In genomic region chr15:102747286-102747640, GRCm38 (mm10) we compare ENCODE assay signal across 8 mouse cellular contexts. TPM values are rescaled to one million over a fixed set of nuclear protein-coding genes. Genes with fewer than 3 reads are reported as not detected.
DNase-seq lines count a peak whose midpoint lies in the region; ATAC-seq lines count a peak whose summit lies in the region.

No protein-coding gene starts in this region.

- ATAC-seq in kidney, embryonic 14.5 days (ENCODE audit: low FRiP score, low TSS enrichment): no peak
- no peak for ATAC-seq in heart, embryonic 16.5 days (replicated peaks; ENCODE audit: extremely low read depth, insufficient read depth, low FRiP score)
- peak; percentile 4; the same call in 1 of the 2 replicates for ATAC-seq in midbrain, embryonic 11.5 days (ENCODE audit: low FRiP score)

- H3K4me3 ChIP-seq in kidney, embryonic 14.5 days (ENCODE audit: low read length): peak overlapping the region; percentile 45
- H3K4me3 ChIP-seq in heart, embryonic 16.5 days (ENCODE audit: low read length): peak overlapping the region; percentile 64
- peak overlapping the region; percentile 35 for H3K4me3 ChIP-seq in midbrain, embryonic 11.5 days (ENCODE audit: low read depth, low read length)

- no peaks in the 10 kb centered on the region for H3K9me3 ChIP-seq in kidney, embryonic 14.5 days (ENCODE audit: control insufficient read depth, low read length)
- no peaks in the 10 kb centered on the region for H3K9me3 ChIP-seq in heart, embryonic 16.5 days (replicated peaks; ENCODE audit: control insufficient read depth, low read length)
- no peaks in the 10 kb centered on the region for H3K9me3 ChIP-seq in midbrain, embryonic 11.5 days (ENCODE audit: control insufficient read depth, low read length)

- peaks cover 16% of the 10 kb centered on the region for H3K4me1 ChIP-seq in kidney, embryonic 14.5 days (ENCODE audit: control insufficient read depth, insufficient read depth, low read length)
- H3K4me1 ChIP-seq in heart, embryonic 16.5 days (ENCODE audit: control insufficient read depth, insufficient read depth, low read length): peaks cover 11% of the 10 kb centered on the region; the same call in 1 of the 2 replicates
- H3K4me1 ChIP-seq in midbrain, embryonic 11.5 days (ENCODE audit: control insufficient read depth, insufficient read depth, low read length): peaks cover 24% of the 10 kb centered on the region

- WGBS in kidney, embryonic 14.5 days: under 1% methylated on average over 20 of the region's 20 CpGs
- 5% methylated on average over 20 of the region's 20 CpGs for WGBS in heart, embryonic 16.5 days
- under 1% methylated on average over 20 of the region's 20 CpGs for WGBS in midbrain, embryonic 11.5 days

- H3K4me2 ChIP-seq in kidney, embryonic 14.5 days (replicated peaks; ENCODE audit: low read depth, low read length): peak overlapping the region; percentile 92
- H3K4me2 ChIP-seq in heart, embryonic 16.5 days (ENCODE audit: low read depth, low read length): peak overlapping the region; percentile 100
- peak overlapping the region; percentile 71 for H3K4me2 ChIP-seq in midbrain, embryonic 11.5 days

- peak overlapping the region; percentile 61 for H3K9ac ChIP-seq in kidney, embryonic 14.5 days (ENCODE audit: low read depth, low read length)
- H3K9ac ChIP-seq in heart, embryonic 16.5 days (ENCODE audit: low read length): peak overlapping the region; percentile 79
- H3K9ac ChIP-seq in midbrain, embryonic 11.5 days (ENCODE audit: low read length): peak overlapping the region; percentile 63

- H3K27ac ChIP-seq in kidney, embryonic 14.5 days (ENCODE audit: low read depth, low read length): 0 out of 2 replicates have a peak overlapping the region, but pooled peaks have one; percentile 3
- H3K27ac ChIP-seq in heart, embryonic 16.5 days (ENCODE audit: low read length): no peak overlapping the region
- peak overlapping the region; percentile 1 for H3K27ac ChIP-seq in midbrain, embryonic 11.5 days (ENCODE audit: low read depth, low read length)

- no peaks in the 10 kb centered on the region for H3K36me3 ChIP-seq in kidney, embryonic 14.5 days (ENCODE audit: control insufficient read depth, insufficient read depth, low read length)
- no peaks in the 10 kb centered on the region for H3K36me3 ChIP-seq in heart, embryonic 16.5 days (ENCODE audit: control insufficient read depth, insufficient read depth)
- no peaks in the 10 kb centered on the region for H3K36me3 ChIP-seq in midbrain, embryonic 11.5 days (ENCODE audit: control insufficient read depth, insufficient read depth, low read length)

- no peak for DNase-seq in kidney, postnatal 14 days
- DNase-seq in cerebellum, adult 11 months: peak; percentile 57
- DNase-seq in midbrain, embryonic 11.5 days (ENCODE audit: low spot score, missing footprints): peak; percentile 96
- no peak for DNase-seq in thymus, adult 18-20 months
- no peak for DNase-seq in frontal cortex, postnatal 10 days (ENCODE audit: low spot score in 2 of 2)
- no peak for DNase-seq in right cerebral cortex, postnatal 14 days

- peaks cover 54% of the 10 kb centered on the region for H3K27me3 ChIP-seq in kidney, embryonic 14.5 days (ENCODE audit: control insufficient read depth, insufficient read depth, low read length)
- H3K27me3 ChIP-seq in heart, embryonic 16.5 days (ENCODE audit: control insufficient read depth, insufficient read depth, low read length): peaks cover 69% of the 10 kb centered on the region
- peaks cover 61% of the 10 kb centered on the region for H3K27me3 ChIP-seq in midbrain, embryonic 11.5 days (ENCODE audit: control insufficient read depth, insufficient read depth, low read length)

RNA-seq across cellular contexts. Expression of gene Calcoco1, which starts 25.3 kb away (rescaled TPM):
- polyA plus RNA-seq in kidney, embryonic 14.5 days (2014; fragmentation: Nextera tagmentation; extraction: Ambion mirVana): 26.1 and 41.3 TPM in 2 replicates
- 84.4 and 85.7 TPM in 2 replicates for polyA plus RNA-seq in heart, embryonic 16.5 days (2015; fragmentation: Nextera tagmentation; extraction: Ambion mirVana)
- polyA plus RNA-seq in midbrain, embryonic 11.5 days (2014; fragmentation: Nextera tagmentation; extraction: Ambion mirVana): 27.5 and 28.3 TPM in 2 replicates

Comparison
In these comparisons a context has a peak if more than half of its experiments do, and no peak if none do; other contexts are left out.
1. DNase-seq: peak in cerebellum, adult 11 months (single experiment) and midbrain, embryonic 11.5 days (single experiment); none in kidney, postnatal 14 days (single experiment), thymus, adult 18-20 months (0 of 2), frontal cortex, postnatal 10 days (0 of 2) and right cerebral cortex, postnatal 14 days (single experiment).
2. Peak in every context shown above with its lines, with median percentiles within 50 percentile points of each other: H3K4me2 ChIP-seq, H3K4me3 ChIP-seq and H3K9ac ChIP-seq.